Mouse (Mus musculus) liver, embryonic 14.5 days (tissue): ENCODE results near the gene Frmpd1. TPM values are rescaled to one million over a fixed set of nuclear protein-coding genes. Genes with fewer than 3 reads are reported as not detected.

Experiments
- ATAC-seq: fragments of 200-750 bp; cut with Nextera tagmentation; 2 replicates; pipeline ENCODE4 v1.8.0; 2017; ENCODE audit warnings: moderate number of reproducible peaks, mild to moderate bottlenecking, moderate library complexity; ENCODE audit not compliant: insufficient read depth
- DNase-seq, 3 experiments: peaks; one replicate each; pipeline ENCODE4 v3.0.0-alpha.2; 2012 to 2013; ENCODE audit warnings: low read depth in 3 of 3, low spot score in 3 of 3
- H3K27ac ChIP-seq: fragments of 300-500 bp; sonication (generic); 2 replicates; pipeline ENCODE4 v1.5.1; 2014; ENCODE audit warnings: moderate library complexity, mild to moderate bottlenecking, control low read depth, inconsistent platforms
- H3K27me3 ChIP-seq: fragments of 300-500 bp; sonication (generic); 2 replicates; pipeline ENCODE4 v1.6.1; 2014; ENCODE audit warnings: mild to moderate bottlenecking, low read length, moderate library complexity; ENCODE audit not compliant: control insufficient read depth, insufficient read depth
- H3K36me3 ChIP-seq: fragments of 300-500 bp; sonication (generic); replicated peaks from 2 replicates; pipeline ENCODE4 v1.6.1; 2014; ENCODE audit warnings: low read depth; ENCODE audit not compliant: control insufficient read depth, insufficient read depth
- H3K4me1 ChIP-seq, 2 experiments: fragments of 200-500 bp in 1 of 2; fragments of 300-500 bp in 1 of 2; sonication (generic) in 1 of 2; replicated peaks; 2 replicates each; pipeline ENCODE4 v1.6.1; 2012 to 2014; ENCODE audit warnings: antibody characterized with exemption in 1 of 2, inconsistent platforms in 1 of 2, low read length in 1 of 2; ENCODE audit not compliant: control insufficient read depth in 2 of 2, insufficient read depth in 2 of 2
- H3K4me2 ChIP-seq: fragments of 300-500 bp; sonication (generic); 2 replicates; pipeline ENCODE4 v1.6.1; 2014; ENCODE audit warnings: low read depth, mild to moderate bottlenecking, control low read depth, moderate library complexity
- H3K4me3 ChIP-seq, 2 experiments: fragments of 200-500 bp in 1 of 2; fragments of 300-500 bp in 1 of 2; sonication (generic) in 1 of 2; 2 replicates each; pipeline ENCODE4 v1.5.1; 2012 to 2014; ENCODE audit warnings: low read depth in 2 of 2, low read length in 2 of 2, mild to moderate bottlenecking in 2 of 2, control low read depth in 1 of 2, inconsistent platforms in 1 of 2, moderate library complexity in 1 of 2; ENCODE audit not compliant: insufficient read depth in 1 of 2
- H3K9ac ChIP-seq: fragments of 300-500 bp; sonication (generic); replicated peaks from 2 replicates; pipeline ENCODE4 v1.6.1; 2014; ENCODE audit warnings: mild to moderate bottlenecking, control low read depth, moderate library complexity
- H3K9me3 ChIP-seq: fragments of 300-500 bp; sonication (generic); 2 replicates; pipeline ENCODE4 v1.6.1; 2016; ENCODE audit warnings: low read length, mixed read lengths; ENCODE audit not compliant: control insufficient read depth
- CTCF ChIP-seq: IDR thresholded peaks from 2 replicates; pipeline ENCODE4 v1.5.1; 2016; ENCODE audit warnings: antibody characterized with exemption, low read depth, control low read depth
- EP300 ChIP-seq: IDR thresholded peaks from 2 replicates; pipeline ENCODE4 v1.6.1; 2016; ENCODE audit warnings: antibody characterized with exemption, low read depth
- WGBS: fragments of 180-500 bp; shearing (Covaris S2); extraction: QIAGEN DNeasy Blood & Tissue Kit; methylation state at CpG from one replicate; pipeline ENCODE4 v1.1.7; 2014; ENCODE audit not compliant: insufficient replicate concordance; 5-methylcytosine and 5-hydroxymethylcytosine counted together
- polyA plus RNA-seq, 2 experiments: library from polyadenylated mRNA; depleted of rRNA in 1 of 2; stranded (reverse) in 1 of 2; unstranded in 1 of 2; fragments of >200 nt; fragmentation: Nextera tagmentation in 1 of 2; extraction: Ambion mirVana in 1 of 2; gene quantifications; 2 replicates each; pipeline versions ENCODE4 v1.2.1 to v1.2.3; 2012 to 2014

The Frmpd1 gene
- polyA plus RNA-seq, 2 experiments, result 0.16 to 0.28 TPM

- H3K36me3 ChIP-seq, result no peaks in the 10 kb centered on the region; the same call in 1 of the 2 replicates
- peak; percentile 78 for TF ChIP-seq CTCF
- no peak for TF ChIP-seq EP300
- WGBS, result 38% methylated on average over 11 of the region's 11 CpGs
- no peak overlapping the region for H3K9ac ChIP-seq
- H3K4me1 ChIP-seq, result no peaks in the 10 kb centered on the region
- no peak for DNase-seq
- no peaks in the 10 kb centered on the region for H3K9me3 ChIP-seq
- H3K27me3 ChIP-seq, result no peaks in the 10 kb centered on the region
- H3K4me2 ChIP-seq, result no peak overlapping the region
- no peak for ATAC-seq
- H3K4me3 ChIP-seq, result no peak overlapping the region
- no peak overlapping the region for H3K27ac ChIP-seq
Observed at GRCm38 (mm10) chr4:45308046-45308445, 123.4 kb downstream of the Frmpd1 start.

DNA sequence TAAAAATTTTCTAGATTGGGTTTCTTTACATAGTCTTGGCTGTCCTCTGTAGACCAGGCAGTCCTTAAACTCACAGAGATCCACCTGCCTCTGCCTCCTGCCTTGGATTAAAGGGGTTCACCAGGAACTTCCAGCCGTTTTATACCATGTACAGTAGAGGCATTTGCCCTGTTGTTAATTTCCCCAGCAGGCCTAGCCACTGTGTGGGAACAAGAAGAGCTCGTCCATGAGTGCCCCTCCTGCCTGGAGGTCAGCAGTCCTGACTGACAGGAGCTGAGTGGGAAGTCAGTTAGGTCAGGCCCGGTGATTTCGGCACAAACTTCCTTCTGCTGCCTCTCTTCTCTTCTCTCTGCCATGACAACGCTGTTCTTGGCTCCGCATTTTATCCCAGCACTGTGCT lies 123.9 kb downstream of the Frmpd1 start:
- Histone ChIP-seq H3K27ac (no peak overlapping the region), H3K27me3 (no peaks in the 10 kb centered on the region), H3K36me3 (no peaks in the 10 kb centered on the region; the same call in 1 of the 2 replicates), H3K4me2 (no peak overlapping the region), H3K9ac (no peak overlapping the region), H3K4me1 (no peaks in the 10 kb centered on the region), H3K9me3 (no peaks in the 10 kb centered on the region), H3K4me3 (no peak overlapping the region)
- DNase-seq, result no peak
- 65% methylated on average over 6 of the region's 6 CpGs for WGBS
- no peak for TF ChIP-seq CTCF
- TF ChIP-seq EP300, result no peak
- ATAC-seq, result no peak

DNA sequence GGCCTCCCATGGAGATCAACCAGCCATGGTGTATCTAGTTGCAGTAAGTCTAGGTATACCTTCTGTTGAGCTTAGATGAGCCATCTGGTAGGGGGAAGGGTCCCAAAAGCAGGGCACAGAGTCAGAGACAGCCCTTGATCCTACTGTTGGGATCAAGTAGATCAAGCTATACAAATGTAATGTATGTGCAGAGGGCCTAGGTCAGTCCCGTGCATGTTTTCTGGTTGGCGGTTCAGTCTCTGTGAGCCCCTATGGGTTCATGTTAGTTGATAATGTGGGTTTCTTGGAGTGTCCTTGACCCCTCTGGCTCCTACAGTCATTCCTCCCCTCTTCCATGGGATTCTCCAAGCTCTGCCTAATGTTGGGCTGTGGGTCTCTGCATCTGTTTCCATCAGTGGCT lies 126.4 kb downstream of the Frmpd1 start:
- no peak overlapping the region for H3K4me2 ChIP-seq
- ATAC-seq, result no peak
- DNase-seq, result no peak
- no peak for TF ChIP-seq CTCF
- TF ChIP-seq EP300, result no peak
- 83% methylated on average over 2 of the region's 2 CpGs for WGBS
- H3K27ac ChIP-seq, result no peak overlapping the region
- no peaks in the 10 kb centered on the region for H3K9me3 ChIP-seq
- H3K36me3 ChIP-seq, result 0 out of 2 replicates have a peak, but pooled peaks cover 3% of the 10 kb centered on the region
- H3K4me1 ChIP-seq, result no peaks in the 10 kb centered on the region
- no peak overlapping the region for H3K4me3 ChIP-seq
- no peaks in the 10 kb centered on the region for H3K27me3 ChIP-seq
- H3K9ac ChIP-seq, result no peak overlapping the region

GRCm38 (mm10) chr4:45320159-45320816 lies 135.6 kb downstream of the Frmpd1 start:
- Histone ChIP-seq H3K27me3 (no peaks in the 10 kb centered on the region), H3K36me3 (peaks cover 15% of the 10 kb centered on the region), H3K4me3 (peak overlapping the region; percentile 85 to 90), H3K9ac (peak overlapping the region; percentile 80), H3K4me1 (peaks cover 10 to 13% of the 10 kb centered on the region in 2 experiments), H3K4me2 (peak overlapping the region; percentile 78), H3K27ac (peak overlapping the region; percentile 50), H3K9me3 (no peaks in the 10 kb centered on the region)
- DNase-seq (peak in 2 of 3 experiments; percentile 59 to 60), ATAC-seq (peak; percentile 87)
- TF ChIP-seq EP300 (no peak), CTCF (no peak)
- under 1% methylated on average over 56 of the region's 56 CpGs for WGBS

DNA sequence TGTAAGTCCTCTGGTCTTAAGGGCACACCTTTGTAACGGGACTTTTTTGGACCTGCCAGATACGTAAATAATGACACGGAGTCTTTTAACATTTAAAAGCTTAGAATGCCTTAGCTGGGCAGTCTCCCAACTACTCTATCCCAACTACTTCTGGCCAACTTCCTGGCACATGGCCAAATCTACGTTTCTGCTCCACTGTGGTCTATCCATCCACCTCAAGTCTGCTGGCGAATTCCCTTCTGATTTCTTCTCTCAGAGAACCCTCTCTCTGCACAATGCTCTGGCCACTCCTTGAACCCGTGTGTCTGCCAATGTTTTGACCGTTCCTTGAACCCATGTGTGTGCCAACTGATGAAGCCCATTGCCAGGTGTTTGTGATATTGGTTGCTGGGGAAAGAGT lies 146.5 kb downstream of the Frmpd1 start:
- Histone ChIP-seq H3K9me3 (no peaks in the 10 kb centered on the region), H3K4me2 (no peak overlapping the region), H3K27me3 (no peaks in the 10 kb centered on the region), H3K36me3 (no peaks in the 10 kb centered on the region), H3K27ac (no peak overlapping the region), H3K4me3 (no peak overlapping the region), H3K9ac (no peak overlapping the region), H3K4me1 (no peaks in the 10 kb centered on the region)
- DNase-seq (no peak), ATAC-seq (no peak)
- WGBS, result 59% methylated on average over 7 of the region's 7 CpGs
- TF ChIP-seq CTCF (no peak), EP300 (no peak)
